Mouse (Mus musculus): ENCODE data around the gene Xylb.
"Not testable (repeated sequence)": the region's sequence is repeated elsewhere in the genome, so short reads cannot be mapped to it uniquely, and the experiment has no call there.

The Xylb gene

DNA sequence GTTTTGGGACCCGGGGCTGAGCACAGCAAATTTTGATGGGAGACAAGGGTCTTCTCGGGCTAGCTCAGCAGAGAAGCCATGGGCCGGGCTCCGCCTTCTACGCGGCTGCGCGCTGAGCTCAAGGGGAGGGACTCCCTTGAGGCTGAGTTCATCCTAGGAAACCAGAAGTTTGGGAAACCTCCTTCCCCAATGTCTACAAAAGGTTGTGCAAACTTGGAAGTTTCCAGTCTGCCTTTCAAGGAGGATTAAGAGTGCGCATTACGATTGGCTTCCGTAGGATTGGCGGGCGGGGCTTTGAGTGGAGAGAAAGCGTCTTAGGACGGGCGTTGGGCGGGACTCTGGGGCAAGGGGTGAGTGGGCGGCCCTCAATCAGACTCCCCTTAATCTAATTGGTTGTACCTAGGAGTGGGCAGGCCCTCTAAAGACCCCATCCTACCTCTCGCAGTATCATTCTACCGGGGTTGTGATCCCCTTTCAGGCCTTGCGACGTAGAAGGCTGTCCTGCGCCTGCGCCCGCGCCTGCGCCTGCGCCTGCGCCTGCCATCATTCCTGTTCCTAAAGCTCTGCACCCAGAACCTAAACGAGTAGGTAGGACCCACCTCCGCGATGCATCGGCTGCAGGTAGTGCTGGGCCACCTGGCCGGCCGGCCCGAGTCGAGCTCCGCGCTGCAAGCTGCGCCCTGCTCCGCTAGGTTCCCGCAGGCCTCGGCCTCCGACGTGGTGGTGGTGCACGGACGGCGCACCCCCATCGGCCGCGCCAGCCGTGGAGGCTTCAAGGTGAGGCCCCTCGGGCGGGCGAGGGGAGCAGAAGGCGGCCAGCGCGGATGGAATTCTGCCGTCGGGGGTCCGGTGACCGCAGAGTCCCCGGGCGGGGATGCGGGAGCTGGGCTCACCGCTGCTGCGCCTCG lies 16.0 kb upstream of the Xylb start, which contains the start of gene Myd88:
TSS of gene Myd88 (minus strand) at position 503 of the 908 bp plus-strand sequence.
- peak; percentile 84 for DNase-seq

DNA sequence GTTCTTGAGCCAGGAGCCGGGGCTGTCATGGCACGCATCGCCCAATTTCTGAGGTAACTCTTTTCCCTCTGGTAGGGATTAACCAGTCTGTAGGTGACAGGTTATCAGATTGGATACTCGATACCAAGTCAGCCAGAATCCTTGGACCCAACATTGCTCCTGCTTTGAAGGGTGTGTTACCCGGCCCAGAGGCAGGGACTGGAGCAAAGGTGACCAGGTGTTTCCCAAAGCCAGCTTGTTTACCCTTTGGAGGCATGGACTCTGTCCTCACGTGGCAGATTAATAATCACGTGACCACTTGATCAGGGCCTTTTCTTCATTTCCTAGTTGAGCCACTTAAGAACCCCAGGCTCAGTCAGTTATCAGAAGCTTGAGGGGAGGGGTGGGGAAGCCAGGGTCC lies 14.5 kb upstream of the Xylb start:
- no peak for DNase-seq

DNA sequence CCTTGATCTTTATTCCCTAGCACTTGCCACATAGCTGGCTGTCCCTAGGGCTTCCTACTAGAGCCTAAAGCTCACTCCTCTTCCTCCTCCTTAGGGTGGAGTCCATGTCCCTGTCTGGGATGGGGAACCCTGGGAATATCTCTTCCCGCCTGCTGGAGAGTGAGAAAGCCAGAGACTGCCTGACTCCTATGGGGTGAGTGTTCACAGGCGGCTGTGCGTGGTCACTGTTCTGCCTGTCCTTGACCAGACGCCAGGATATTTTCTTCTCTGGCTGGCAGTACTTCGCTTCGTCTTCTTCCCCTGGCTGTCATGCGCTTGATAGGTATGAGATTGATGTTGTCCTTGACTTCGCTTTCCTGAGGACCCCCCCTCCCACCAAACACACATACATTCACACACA lies 10.8 kb upstream of the Xylb start:
- no peak for DNase-seq

DNA sequence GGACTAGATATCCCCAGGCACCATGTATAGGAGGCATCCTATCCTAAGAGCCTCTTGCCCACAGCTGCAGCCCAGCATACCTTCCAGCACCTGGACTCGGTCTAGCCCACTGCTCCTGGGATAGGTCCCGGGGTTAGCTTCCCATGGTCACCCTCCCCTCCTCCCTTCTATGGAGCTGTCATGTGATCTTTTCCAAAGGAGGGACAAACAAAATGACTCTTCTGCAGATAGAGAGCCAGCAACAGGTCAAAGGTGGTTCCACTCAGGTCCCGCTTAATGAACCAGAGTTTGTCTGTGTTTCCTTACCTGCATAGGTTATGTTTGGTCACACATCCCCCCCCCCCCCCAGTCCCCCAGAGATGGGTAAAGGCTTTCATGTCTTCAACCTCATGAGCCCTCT lies 6.7 kb upstream of the Xylb start:
- DNase-seq, result no peak

DNA sequence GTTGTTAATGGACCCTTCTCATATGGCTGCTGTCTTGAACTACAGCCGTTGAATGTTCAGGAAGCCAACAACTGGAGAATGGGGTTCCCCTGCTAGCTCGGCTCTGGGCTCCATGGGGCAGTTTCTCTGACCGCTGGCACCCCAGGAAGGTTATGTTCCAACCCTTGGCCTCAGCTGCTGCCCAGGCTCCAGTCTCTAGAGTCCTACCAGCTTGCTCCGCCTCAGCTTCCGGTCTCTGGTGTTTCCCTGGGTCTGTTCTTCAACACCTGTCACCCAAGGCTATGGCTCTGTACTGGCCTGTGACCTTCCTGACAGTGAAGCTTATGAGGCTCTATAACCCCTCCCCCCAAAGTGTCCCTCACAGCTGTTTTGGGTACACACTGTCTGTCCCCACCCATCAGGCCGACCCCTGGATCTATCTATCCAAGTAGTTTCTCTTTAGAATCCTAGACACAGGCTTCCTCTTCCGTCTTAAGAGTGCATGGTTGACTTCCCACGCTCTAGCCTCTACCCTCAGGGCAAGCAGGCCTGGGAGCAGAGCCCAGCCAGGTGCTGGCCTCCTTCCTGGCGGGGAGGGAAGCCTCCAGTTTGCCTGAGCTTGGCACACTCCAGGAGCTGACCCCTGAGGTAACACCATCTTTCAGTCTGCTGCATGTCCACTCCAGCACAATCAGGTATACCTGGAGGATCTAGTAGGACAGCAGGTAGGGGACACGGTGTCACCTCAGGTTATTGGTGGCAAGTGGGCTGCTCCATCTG lies 6.1 kb upstream of the Xylb start:
- DNase-seq, result no peak

DNA sequence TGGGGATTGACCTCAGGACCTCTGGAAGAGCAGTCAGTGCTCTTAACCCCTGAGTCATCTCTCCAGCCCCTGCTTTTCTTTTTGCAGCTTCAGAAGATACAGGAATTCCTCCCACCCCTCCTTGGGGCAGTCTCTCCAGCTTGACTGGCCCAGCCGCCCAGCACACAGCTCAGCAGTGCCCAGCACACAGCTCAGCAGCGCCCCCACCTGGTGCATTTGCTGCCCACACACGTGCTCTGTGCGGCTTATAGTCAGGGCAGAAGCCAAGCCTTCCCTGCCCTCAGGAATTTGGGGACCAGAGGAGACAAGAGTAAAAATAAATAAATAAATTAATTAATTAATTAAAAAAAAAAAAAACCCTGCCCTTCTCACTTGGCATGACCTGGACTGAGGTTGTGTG lies 5.1 kb upstream of the Xylb start:
- DNase-seq, result peak; percentile 65

DNA sequence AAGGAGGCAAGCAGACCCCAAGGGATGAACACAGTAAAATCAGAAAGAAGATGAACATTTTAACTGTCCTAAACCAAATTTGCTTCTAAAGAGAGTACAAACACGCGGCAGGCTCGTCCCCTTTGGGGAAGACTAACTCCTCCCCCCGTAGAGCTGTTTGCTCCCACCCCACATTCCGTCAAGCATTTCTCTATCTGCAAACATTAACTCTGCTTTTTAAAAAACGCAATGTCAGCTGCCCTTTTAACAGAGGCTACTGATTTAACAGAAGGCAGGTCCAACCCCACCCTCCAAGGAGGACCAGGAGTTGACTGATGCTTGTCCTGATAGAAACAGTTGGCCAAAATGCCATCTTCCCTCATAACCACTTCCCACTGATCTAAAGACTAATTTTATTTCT lies 3.3 kb upstream of the Xylb start:
- DNase-seq, result no peak

DNA sequence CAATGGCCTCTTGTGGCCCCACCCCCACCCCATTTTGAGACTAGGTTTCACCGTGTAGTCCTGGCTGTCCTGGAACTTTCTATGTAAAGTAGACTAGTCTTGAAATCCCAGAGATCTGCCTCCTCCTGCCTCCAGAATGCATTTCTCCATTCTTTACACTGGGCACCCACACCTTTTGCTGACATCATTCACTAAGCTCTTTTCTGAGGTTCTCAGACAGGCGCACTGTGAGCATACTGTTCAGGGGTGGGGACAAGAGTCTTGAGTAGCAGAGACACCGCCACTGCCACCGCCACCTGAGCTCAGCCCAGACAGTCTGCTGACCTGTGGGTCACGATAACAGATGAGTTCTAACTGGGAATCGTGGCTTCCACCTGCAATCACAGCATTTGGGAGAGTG lies 1.2 kb upstream of the Xylb start:
- no peak for DNase-seq

DNA sequence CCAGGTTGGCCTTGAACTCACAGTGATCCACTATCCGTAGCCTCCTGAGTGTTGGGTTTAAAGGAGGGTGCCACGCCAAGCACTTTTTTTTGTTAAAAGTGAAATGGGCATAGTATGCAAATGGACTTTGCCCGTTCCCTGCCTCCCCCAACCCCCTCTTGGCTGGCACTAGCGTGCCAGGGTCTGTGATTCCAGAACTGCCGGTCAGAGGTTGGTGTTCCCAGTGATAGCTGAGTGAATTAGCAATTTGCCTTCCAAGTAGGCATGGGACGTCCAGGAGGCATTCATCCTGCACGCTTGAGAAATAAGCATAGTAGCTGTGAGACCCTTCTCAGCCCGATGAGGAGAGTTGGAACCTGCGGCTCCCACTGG lies 863 bp downstream of the Xylb start:
- no peak for DNase-seq

DNA sequence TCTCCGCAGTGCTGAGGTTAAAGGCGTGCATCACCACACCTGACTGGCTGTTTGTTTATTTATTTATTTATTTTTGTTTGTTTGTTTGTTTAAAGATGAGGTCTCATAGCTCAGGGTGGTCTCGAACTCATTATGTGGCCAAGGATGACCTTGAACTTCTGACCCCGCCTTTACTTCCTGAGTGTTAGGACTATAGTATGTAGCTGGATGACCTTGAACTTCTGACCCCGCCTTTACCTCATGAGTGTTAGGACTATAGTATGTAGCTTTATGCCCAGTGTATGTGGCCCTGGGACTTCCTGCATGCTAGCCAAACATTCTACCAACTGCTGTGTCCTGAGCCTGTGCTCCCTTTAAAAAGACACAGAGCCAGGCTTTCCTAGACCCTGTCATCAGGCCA lies 4.2 kb downstream of the Xylb start:
- no peak for DNase-seq

DNA sequence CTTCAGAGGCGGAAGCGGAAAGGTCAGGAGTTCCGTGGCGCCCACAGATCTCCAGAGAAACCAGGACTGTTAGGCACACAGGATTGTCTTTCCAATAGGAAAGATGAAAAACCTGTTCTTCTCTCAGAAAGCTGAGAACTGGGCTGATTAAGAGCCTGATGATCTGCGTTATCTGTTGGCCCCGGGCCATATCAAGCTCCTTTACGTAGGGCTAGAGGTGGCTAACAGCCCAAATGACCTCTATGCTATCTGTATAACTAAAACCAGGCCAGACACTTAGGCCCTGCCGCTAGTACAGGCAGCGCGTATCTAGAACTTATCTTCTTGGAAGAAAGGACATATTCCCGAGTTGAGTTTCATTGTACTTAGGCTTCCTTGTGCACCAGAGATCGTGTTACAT lies 6.0 kb downstream of the Xylb start:
- no peak for DNase-seq

DNA sequence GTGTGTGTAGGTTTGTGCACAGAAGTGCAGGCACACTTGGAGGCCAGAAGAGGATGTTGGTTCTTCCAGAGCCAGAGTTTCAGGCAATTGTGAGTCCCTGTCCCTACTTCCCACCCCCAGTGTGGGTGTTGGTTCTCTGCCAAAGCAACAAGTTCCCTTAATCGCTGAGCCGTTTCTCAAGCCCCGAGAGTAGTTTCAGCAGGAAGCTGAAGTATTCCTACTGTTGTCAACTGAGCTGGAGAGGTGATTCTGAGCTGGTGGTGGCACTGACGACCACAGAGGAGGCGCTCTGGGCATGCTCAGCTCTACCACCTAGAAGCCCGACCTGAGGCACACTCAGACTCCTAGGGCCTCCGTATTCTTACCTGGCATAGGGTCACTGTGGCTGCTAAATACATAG lies 8.1 kb downstream of the Xylb start, which contains the start of gene Slc22a14:
TSS of gene Slc22a14 (minus strand) at position 270 of the 400 bp plus-strand sequence.
- no peak for DNase-seq

DNA sequence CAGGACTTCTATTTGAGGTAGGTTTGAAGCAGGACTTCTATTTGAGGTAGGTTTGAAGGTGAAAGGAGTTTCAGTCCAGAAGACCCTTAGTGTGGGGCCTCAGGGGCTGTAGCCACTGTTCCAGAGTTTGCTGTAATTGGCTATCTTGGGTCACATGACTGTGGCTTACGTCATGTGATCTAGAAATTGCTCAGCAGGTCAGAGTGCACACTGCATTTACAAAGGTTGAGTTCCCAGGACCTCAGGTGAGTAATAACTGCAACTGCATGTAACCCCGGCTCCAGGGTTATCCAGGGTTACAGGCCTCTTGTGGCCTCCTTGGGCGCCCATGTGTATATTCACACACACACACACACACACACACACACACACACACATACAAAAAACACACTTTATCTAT lies 11.2 kb downstream of the Xylb start:
- no peak for DNase-seq

DNA sequence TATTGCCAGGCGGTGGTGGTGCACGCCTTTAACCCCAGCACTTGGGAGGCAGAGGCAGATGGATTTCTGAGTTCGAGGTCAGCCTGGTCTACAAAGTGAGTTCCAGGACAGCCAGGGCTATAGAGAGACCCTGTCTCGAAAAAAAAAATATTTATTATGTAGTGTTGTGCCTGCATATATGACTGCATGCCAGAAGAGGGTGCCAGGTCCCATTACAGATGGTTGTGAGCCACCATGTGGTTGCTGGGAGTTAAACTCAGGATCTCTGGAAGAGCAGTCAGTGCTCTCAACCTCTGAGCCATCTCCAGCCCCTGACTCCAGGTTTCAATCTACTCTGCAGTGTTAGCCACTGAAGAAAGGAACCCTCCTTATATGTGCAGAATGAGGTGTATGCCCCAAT lies 13.6 kb downstream of the Xylb start:
- DNase-seq, result not testable (repeated sequence)

DNA sequence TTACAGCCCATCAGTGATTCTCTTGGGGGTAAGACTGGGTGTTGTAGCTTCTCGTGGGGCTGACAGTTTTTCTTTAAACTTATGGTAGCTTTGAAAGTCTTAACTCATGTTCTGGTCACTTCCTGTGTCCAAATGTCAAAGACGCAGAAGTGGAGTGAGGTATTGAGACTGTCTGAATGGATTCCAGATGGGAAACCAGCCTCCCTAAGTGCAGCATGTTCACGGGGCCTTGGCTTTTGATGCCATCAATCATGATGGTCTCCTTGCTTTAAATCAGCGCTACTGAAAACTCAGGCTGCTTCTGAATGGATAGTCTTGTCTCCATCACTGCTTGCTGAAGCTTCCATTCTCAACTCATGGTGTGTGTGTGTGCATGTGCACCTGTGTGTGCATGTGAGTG lies 14.1 kb downstream of the Xylb start:
- DNase-seq, result no peak

DNA sequence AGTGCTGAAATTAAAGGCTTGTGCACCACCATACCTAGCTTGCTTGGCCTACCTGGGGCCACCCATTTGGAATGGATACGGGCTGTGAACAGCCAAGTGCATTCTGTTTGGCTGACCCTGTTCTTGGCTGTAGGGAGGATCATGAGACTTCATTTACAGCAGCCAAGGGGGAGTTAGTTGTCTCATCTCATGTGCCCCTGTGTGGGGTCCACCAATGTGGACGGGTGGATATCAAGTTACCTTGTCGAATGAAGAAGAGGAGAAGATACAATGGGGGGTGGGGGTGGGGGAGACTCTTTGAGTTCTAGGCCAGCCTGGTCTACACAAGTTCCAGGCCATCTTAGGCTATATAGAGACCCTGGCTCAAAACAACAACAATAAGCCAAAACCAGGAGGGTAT lies 17.8 kb downstream of the Xylb start:
- no peak for DNase-seq

DNA sequence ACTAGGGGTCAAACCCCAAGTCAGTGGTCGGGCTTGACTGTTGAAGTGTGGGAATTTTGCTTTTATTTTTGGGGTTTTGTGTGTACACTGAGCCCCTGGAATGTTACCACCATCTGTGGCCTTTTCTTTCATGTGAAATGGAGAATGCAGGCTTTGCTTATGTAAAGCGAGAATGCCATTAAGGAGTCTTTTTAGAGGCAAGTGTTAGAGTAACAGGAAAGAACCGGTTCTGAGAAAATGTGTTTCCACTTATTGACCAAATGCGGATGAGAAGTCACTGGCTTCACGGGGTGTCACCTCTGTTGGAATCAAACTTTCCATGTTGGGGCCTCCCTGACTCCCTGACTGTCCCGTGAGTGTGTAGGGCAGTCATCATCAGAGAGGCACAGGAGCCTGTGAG lies 18.4 kb downstream of the Xylb start:
- no peak for DNase-seq

DNA sequence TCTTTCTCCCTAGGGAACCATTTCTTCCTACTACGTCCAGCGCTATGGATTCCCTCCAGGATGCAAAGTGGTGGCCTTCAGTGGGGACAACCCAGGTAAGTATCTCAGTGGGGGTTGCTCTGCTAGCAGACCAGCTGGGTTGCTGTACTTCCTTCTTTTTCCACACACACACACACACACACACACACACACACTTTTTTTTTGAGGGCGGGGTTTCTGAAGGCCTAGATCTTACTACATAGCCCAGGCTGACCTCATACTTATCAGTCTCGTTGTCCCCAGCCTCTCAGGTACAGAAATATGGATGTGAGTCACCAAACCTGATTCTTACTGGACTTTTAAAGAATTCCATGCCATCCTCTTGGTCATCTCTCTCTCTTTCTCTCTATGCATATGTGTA lies 21.1 kb downstream of the Xylb start:
- no peak for DNase-seq

DNA sequence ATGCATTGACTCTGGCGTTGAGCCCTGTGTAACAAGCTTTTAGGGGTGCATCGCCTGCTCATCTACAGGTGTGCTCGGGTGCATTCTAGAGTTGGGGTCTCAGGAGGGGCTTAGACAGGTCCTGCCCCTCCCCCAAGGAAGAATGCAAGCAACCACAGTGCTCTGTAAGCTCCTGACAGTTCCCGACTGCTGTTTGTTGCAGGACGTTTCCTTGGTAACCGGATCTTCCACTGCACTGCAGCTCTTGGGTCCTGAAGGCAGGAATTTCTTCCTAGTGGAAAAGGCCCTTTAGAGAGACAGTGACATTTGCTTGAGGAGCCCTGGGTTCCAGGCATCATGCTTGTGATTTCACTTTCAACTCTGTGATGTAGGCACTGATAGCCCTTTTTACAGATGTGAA lies 25.4 kb downstream of the Xylb start:
- no peak for DNase-seq

DNA sequence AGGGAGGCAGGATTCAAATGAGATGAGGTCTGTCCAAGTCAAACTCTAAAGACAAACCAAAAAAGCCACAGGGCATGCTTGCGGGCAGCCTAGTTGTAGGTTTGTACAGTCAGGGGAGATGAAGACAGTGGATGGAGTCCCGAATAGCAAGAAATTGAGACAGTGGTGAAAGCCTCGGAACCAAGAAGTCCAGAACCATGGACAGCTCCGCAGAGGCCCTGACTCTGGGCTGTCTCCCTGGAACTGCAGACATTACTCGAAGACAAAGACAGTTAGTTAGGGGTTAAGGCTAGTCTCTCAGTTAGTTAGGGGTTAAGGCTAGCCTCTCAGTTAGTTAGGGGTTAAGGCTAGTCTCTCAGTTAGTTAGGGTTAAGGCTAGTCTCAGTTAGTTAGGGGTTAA lies 31.8 kb downstream of the Xylb start:
- DNase-seq, result no peak

DNA sequence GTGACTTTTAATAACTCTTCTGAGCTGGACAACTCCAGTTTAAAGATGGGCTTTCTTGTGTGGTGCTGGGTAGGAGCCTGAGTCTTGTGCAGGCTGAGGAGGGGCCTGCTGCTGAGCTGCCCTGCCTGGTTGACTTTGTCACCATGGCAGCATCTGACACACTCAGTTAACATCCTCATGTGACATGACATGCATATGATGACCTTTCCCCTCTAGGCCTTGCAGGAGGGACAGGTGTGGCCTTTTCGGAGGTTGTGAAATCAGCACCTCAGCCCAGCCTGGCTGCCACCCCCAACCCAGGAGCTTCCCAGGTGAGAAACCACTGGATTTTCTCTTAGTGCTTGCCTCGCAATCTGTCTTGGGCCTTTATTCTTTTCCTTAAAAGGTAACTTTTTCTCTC lies 33.0 kb downstream of the Xylb start:
- DNase-seq, result no peak

DNA sequence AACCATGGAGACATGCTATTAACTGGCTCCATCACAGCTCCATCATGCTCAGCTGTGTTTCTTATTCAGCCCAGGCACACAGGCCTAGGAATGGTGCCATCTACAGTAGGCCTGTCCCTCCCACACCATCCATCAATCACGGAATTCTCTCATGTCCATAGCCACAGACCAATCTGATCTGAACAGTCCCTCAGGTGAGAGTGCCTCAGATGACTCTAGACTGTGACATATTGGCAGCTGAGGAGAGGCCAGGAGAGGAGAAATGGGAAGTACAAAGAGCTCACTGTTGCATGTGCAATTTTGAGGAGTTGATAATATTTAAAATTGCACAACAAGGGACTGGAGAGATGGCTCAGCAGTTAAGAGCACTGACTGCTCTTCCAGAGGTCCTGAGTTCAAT lies 37.6 kb downstream of the Xylb start:
- no peak for DNase-seq

DNA sequence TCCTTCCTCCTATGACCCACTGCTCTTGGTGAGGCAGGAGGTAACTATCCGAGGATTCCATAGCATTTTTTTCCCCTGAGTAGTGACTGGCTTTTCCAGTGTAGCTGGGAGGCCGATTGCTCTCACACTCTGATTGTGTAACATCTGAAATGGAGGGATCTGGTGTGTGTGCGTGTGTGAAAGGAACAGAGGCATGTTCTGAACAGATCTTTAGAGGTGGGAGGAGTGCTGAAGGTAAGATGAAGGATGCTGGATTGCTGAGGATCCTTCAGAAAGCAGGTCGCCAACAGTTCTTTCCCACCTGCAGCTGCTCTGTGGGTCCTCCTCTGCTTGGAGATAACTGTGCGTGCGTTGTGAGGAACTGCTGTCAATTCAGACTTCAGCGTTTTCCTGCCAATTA lies 44.2 kb downstream of the Xylb start:
- DNase-seq, result no peak

DNA sequence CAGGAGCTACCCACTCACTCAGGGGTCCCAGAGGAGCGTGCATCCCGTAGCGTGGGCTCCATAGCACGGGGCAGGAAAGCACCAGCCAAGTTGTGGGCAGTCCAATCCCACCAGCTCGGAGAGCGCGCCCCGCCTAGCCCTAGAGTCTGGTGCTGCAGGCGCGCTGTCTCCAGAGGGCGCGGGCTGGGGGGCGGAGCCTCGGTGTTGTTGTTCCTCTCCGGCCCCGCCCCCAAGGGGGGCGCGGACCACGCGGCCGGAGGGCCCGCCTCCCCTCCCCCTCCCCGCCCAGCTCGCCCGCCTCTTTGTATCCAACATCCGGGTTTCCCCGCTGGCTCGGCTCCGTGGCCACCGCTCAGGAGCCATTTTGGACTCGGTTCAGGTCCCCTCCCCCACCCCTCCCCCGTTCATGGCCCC lies 44.6 kb downstream of the Xylb start, which contains the start of gene Acvr2b:
TSS of gene Acvr2b (plus strand) at position 318 of the 414 bp plus-strand sequence.
- peak; percentile 88 for DNase-seq
